Mouse (Mus musculus): ENCODE data around the gene Fam166a.

DNA sequence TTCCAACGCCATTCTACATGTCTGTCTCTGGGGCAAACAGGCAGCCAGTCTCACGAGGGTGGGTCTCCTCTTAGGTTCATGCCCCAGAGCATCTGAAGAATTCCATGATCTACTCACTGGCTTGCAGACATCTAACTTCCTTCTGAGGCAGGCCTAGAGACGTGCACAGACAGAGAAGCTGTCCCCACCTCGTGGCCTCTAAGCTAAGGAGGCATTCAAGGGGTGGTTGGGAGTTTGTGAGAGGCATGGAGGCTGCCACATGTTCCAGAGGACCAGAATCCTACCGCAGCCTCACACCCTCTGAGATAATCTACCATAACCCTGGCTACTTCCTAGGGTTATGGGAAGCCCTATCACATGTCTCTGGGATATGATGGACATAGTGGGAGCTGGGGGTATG is 24.5 kb upstream of the Fam166a start:
- TF ChIP-seq CTCF (IDR thresholded peaks at IDR 0.05; ENCODE audit: low read depth, low read length) (no peak), POLR2A (IDR thresholded peaks at IDR 0.05; ENCODE audit: insufficient read depth, low read length) (no peak), EP300 (IDR thresholded peaks at IDR 0.05; ENCODE audit: insufficient read depth, low read depth, low read length) (no peak)
